Mouse (Mus musculus) stomach, postnatal 0 days (tissue): ENCODE data around the gene Acvr1b. TPM values are rescaled to one million over a fixed set of nuclear protein-coding genes. Genes with fewer than 3 reads are reported as not detected.

ENCODE experiments used
- ATAC-seq: fragments of 200-750 bp; cut with Nextera tagmentation; 2 replicates; pipeline ENCODE4 v1.8.0; 2017; ENCODE audit not compliant: low FRiP score, low TSS enrichment
- DNase-seq: peaks from one replicate; pipeline ENCODE4 v3.0.0-alpha.2; 2016; ENCODE audit warnings: low spot score
- H3K27ac ChIP-seq: fragments of 300-500 bp; sonication (generic); replicated peaks from 2 replicates; pipeline ENCODE4 v1.5.1; 2014; ENCODE audit warnings: mild to moderate bottlenecking, control low read depth
- H3K27me3 ChIP-seq: fragments of 300-500 bp; sonication (generic); 2 replicates; pipeline ENCODE4 v1.6.1; 2014; ENCODE audit warnings: low read length; ENCODE audit not compliant: control insufficient read depth, insufficient read depth
- H3K36me3 ChIP-seq: fragments of 300-500 bp; sonication (generic); 2 replicates; pipeline ENCODE4 v1.6.1; 2014; ENCODE audit warnings: low read length, mixed read lengths; ENCODE audit not compliant: control insufficient read depth, insufficient read depth
- H3K4me1 ChIP-seq: fragments of 300-500 bp; sonication (generic); replicated peaks from 2 replicates; pipeline ENCODE4 v1.6.1; 2014; ENCODE audit warnings: antibody characterized with exemption; ENCODE audit not compliant: control insufficient read depth, insufficient read depth
- H3K4me2 ChIP-seq: fragments of 300-500 bp; sonication (generic); replicated peaks from 2 replicates; pipeline ENCODE4 v1.6.1; 2014; ENCODE audit warnings: low read depth, mild to moderate bottlenecking, control low read depth, moderate library complexity
- H3K4me3 ChIP-seq: fragments of 300-500 bp; sonication (generic); 2 replicates; pipeline ENCODE4 v1.5.1; 2014; ENCODE audit warnings: low read depth, low read length, control low read depth
- H3K9ac ChIP-seq: fragments of 300-500 bp; sonication (generic); 2 replicates; pipeline ENCODE4 v1.6.1; 2014; ENCODE audit warnings: mild to moderate bottlenecking, low read length, control low read depth, mixed read lengths
- H3K9me3 ChIP-seq: fragments of 300-500 bp; sonication (generic); 2 replicates; pipeline ENCODE4 v1.6.1; 2016; ENCODE audit warnings: low read length; ENCODE audit not compliant: control insufficient read depth
- CTCF ChIP-seq: IDR thresholded peaks from 2 replicates; pipeline ENCODE4 v1.5.1; 2016; ENCODE audit warnings: antibody characterized with exemption, low read depth, mild to moderate bottlenecking, moderate library complexity
- EP300 ChIP-seq: optimal IDR thresholded peaks from 2 replicates; pipeline ENCODE3; 2016; ENCODE audit warnings: antibody characterized with exemption
- WGBS: fragments of 180-500 bp; shearing (Covaris S2); extraction: QIAGEN DNeasy Blood & Tissue Kit; methylation state at CpG from one replicate; pipeline ENCODE4 v1.1.7; 2014; 5-methylcytosine and 5-hydroxymethylcytosine counted together
- polyA plus RNA-seq: library from polyadenylated mRNA; unstranded; fragments of >200 nt; fragmentation: Nextera tagmentation; extraction: Ambion mirVana; gene quantifications from 2 replicates; pipeline ENCODE4 v1.2.1, GENCODE M21; 2015

Acvr1b gene
- polyA plus RNA-seq, 1 experiment from 2014 or later, result 6.9 TPM

- H3K9ac ChIP-seq, result no peak overlapping the region; the same call in 1 of the 2 replicates
- H3K27ac ChIP-seq, result no peak overlapping the region
- DNase-seq, result no peak
- peaks cover 3% of the 10 kb centered on the region; the same call in 1 of the 2 replicates for H3K4me1 ChIP-seq
- no peak overlapping the region for H3K4me2 ChIP-seq
- no peak for ATAC-seq
- TF ChIP-seq CTCF (no peak), EP300 (no peak)
- H3K27me3 ChIP-seq, result no peaks in the 10 kb centered on the region
- no peaks in the 10 kb centered on the region for H3K9me3 ChIP-seq
- H3K4me3 ChIP-seq, result no peak overlapping the region
- H3K36me3 ChIP-seq, result peaks cover 7% of the 10 kb centered on the region
- WGBS, result 88% methylated on average over 6 of the region's 6 CpGs
These were observed 20.1 kb downstream of the Acvr1b start for GRCm38 (mm10) chr15:101193971-101194370.

GRCm38 (mm10) chr15:101194951-101195823 lies 21.3 kb downstream of the Acvr1b start:
- 74% methylated on average over 16 of the region's 16 CpGs for WGBS
- DNase-seq (no peak), ATAC-seq (no peak)
- Histone ChIP-seq H3K9ac (no peak overlapping the region), H3K27me3 (no peaks in the 10 kb centered on the region), H3K36me3 (peaks cover 12% of the 10 kb centered on the region), H3K9me3 (no peaks in the 10 kb centered on the region), H3K4me2 (no peak overlapping the region), H3K4me1 (peaks cover 3% of the 10 kb centered on the region; the same call in 1 of the 2 replicates), H3K27ac (0 out of 2 replicates have a peak overlapping the region, but pooled peaks have one; percentile 30), H3K4me3 (no peak overlapping the region)
- TF ChIP-seq EP300, result no peak
- no peak for TF ChIP-seq CTCF

- H3K27ac ChIP-seq, result no peak overlapping the region
- TF ChIP-seq EP300 (no peak), CTCF (no peak)
- H3K27me3 ChIP-seq, result no peaks in the 10 kb centered on the region
- no peak for DNase-seq
- H3K9me3 ChIP-seq, result no peaks in the 10 kb centered on the region
- 89% methylated on average over 8 of the region's 8 CpGs for WGBS
- H3K4me2 ChIP-seq, result no peak overlapping the region
- ATAC-seq, result no peak
- H3K36me3 ChIP-seq, result peaks cover 22% of the 10 kb centered on the region
- H3K4me1 ChIP-seq, result peaks cover 1% of the 10 kb centered on the region; the same call in 1 of the 2 replicates
- no peak overlapping the region for H3K9ac ChIP-seq
- no peak overlapping the region for H3K4me3 ChIP-seq
These were observed 22.4 kb downstream of the Acvr1b start for GRCm38 (mm10) chr15:101196079-101196795.

- no peak overlapping the region for H3K9ac ChIP-seq
- H3K27ac ChIP-seq, result no peak overlapping the region
- H3K4me3 ChIP-seq, result no peak overlapping the region
- H3K36me3 ChIP-seq, result peaks cover 26% of the 10 kb centered on the region
- no peaks in the 10 kb centered on the region for H3K9me3 ChIP-seq
- H3K4me1 ChIP-seq, result no peaks in the 10 kb centered on the region
- H3K4me2 ChIP-seq, result no peak overlapping the region
- no peaks in the 10 kb centered on the region for H3K27me3 ChIP-seq
- DNase-seq, result no peak
- no peak for TF ChIP-seq EP300
- TF ChIP-seq CTCF, result no peak
- no peak for ATAC-seq
These were observed 23.1 kb downstream of the Acvr1b start for GRCm38 (mm10) chr15:101196961-101197360.

GRCm38 (mm10) chr15:101197497-101198179 lies 23.8 kb downstream of the Acvr1b start:
- 77% methylated on average over 15 of the region's 15 CpGs for WGBS
- no peak overlapping the region for H3K9ac ChIP-seq
- no peaks in the 10 kb centered on the region for H3K9me3 ChIP-seq
- H3K4me1 ChIP-seq, result no peaks in the 10 kb centered on the region
- DNase-seq (peak; percentile 62), ATAC-seq (peak; percentile 30; the same call in 1 of the 2 replicates)
- no peak for TF ChIP-seq EP300
- no peak for TF ChIP-seq CTCF
- H3K4me3 ChIP-seq, result no peak overlapping the region
- H3K4me2 ChIP-seq, result no peak overlapping the region
- no peaks in the 10 kb centered on the region for H3K27me3 ChIP-seq
- peaks cover 29% of the 10 kb centered on the region for H3K36me3 ChIP-seq
- peak overlapping the region; percentile 71 for H3K27ac ChIP-seq
